18 mouse cellular contexts compared by ENCODE assay signal in the genomic region with DNA sequence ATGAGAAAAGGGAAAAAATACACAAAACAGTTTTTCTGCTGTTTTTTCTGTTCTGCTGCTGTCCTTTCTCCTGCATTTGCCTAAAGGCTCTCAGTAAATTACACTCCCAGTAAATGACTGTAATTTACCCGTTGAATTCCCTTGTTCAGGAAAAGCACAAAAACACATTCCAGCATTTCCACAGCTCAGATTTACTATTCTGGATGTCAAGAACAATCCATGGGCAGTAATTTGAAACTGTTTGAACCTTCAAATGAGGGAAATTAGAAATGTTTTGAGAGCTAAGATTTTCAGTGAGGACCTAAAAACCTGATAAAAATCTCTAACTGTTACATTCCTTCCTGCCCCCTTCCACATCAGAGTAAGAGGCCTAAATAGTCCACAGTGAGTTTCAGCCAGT.
DNase-seq lines count a peak whose midpoint lies in the region; ATAC-seq and TF ChIP-seq lines count a peak whose summit lies in the region.
"Had no signal": no experiment of that assay in that cellular context is flagged by ENCODE, and none has a peak within 500 bp of the region (broad histone marks: within the 10 kb centered on the region; RNA-seq: fewer than 3 reads in every experiment).

No protein-coding gene starts in this region.

- no peaks in the 10 kb centered on the region for H3K27me3 ChIP-seq in kidney, postnatal 0 days (ENCODE audit: insufficient read depth, low read length)
- no peaks in the 10 kb centered on the region for H3K27me3 ChIP-seq in stomach, embryonic 14.5 days (ENCODE audit: control insufficient read depth, insufficient read depth, low read length)
- no peaks in the 10 kb centered on the region for H3K27me3 ChIP-seq in stomach, postnatal 0 days (ENCODE audit: control insufficient read depth, insufficient read depth, low read length)
- H3K27me3 ChIP-seq: heart, embryonic 12.5 days; liver, embryonic 12.5 days; Patski; stomach, embryonic 15.5 days had no signal

- H3K4me1 ChIP-seq in kidney, postnatal 0 days (replicated peaks; ENCODE audit: insufficient read depth, low read length) = 0 out of 2 replicates have a peak, but pooled peaks cover 3% of the 10 kb centered on the region
- peaks cover 36% of the 10 kb centered on the region for H3K4me1 ChIP-seq in stomach, embryonic 14.5 days (ENCODE audit: control insufficient read depth, insufficient read depth, low read length)
- H3K4me1 ChIP-seq in stomach, postnatal 0 days (replicated peaks; ENCODE audit: control insufficient read depth, insufficient read depth) = 0 out of 2 replicates have a peak, but pooled peaks cover 3% of the 10 kb centered on the region

- no peak overlapping the region for H3K9ac ChIP-seq in kidney, postnatal 0 days (ENCODE audit: low read depth, low read length)
- H3K9ac ChIP-seq in stomach, embryonic 14.5 days (replicated peaks; ENCODE audit: low read depth, low read length) = no peak overlapping the region
- H3K9ac ChIP-seq in stomach, postnatal 0 days (ENCODE audit: low read length) = no peak overlapping the region
- H3K9ac ChIP-seq: heart, embryonic 12.5 days; liver, embryonic 12.5 days; stomach, embryonic 15.5 days had no signal

- WGBS in kidney, postnatal 0 days = 9% methylated on average over 1 of the region's 1 CpGs
- WGBS in stomach, embryonic 14.5 days = 7% methylated on average over 1 of the region's 1 CpGs
- WGBS in stomach, postnatal 0 days = 15% methylated on average over 1 of the region's 1 CpGs

- H3K27ac ChIP-seq in kidney, postnatal 0 days = no peak overlapping the region
- 0 out of 2 replicates have a peak overlapping the region, but pooled peaks have one; percentile 10 for H3K27ac ChIP-seq in stomach, embryonic 14.5 days (ENCODE audit: low read length)
- H3K27ac ChIP-seq in stomach, postnatal 0 days (replicated peaks) = no peak overlapping the region
- H3K27ac ChIP-seq: liver, embryonic 12.5 days; stomach, embryonic 15.5 days had no signal

- no peak for ATAC-seq in kidney, postnatal 0 days (replicated peaks; ENCODE audit: low FRiP score, low read depth)
- ATAC-seq in stomach, embryonic 14.5 days (ENCODE audit: insufficient number of reproducible peaks, insufficient read depth, low FRiP score, low read depth) = no peak
- no peak for ATAC-seq in stomach, postnatal 0 days (ENCODE audit: low FRiP score, low TSS enrichment)
- no peak for ATAC-seq in granulocyte monocyte progenitor cell, adult 5-6 weeks (replicated peaks; ENCODE audit: poor library complexity, severe bottlenecking)
- ATAC-seq: liver, embryonic 12.5 days; Patski had no signal

- H3K36me3 ChIP-seq in kidney, postnatal 0 days (ENCODE audit: insufficient read depth, low read length) = no peaks in the 10 kb centered on the region
- H3K36me3 ChIP-seq in stomach, embryonic 14.5 days (ENCODE audit: control insufficient read depth, insufficient read depth, low read length) = no peaks in the 10 kb centered on the region
- no peaks in the 10 kb centered on the region for H3K36me3 ChIP-seq in stomach, postnatal 0 days (ENCODE audit: control insufficient read depth, insufficient read depth, low read length)
- H3K36me3 ChIP-seq: heart, embryonic 12.5 days; liver, embryonic 12.5 days; stomach, embryonic 15.5 days had no signal

- no peak for TF ChIP-seq CTCF in kidney, postnatal 0 days (IDR thresholded peaks at IDR 0.05; ENCODE audit: low read depth)
- no peak for TF ChIP-seq CTCF in stomach, postnatal 0 days (IDR thresholded peaks at IDR 0.05; ENCODE audit: low read depth)

- no peaks in the 10 kb centered on the region for H3K9me3 ChIP-seq in kidney, postnatal 0 days (replicated peaks; ENCODE audit: low read length)
- no peaks in the 10 kb centered on the region for H3K9me3 ChIP-seq in stomach, embryonic 14.5 days (ENCODE audit: control insufficient read depth, low read depth, low read length)
- H3K9me3 ChIP-seq in stomach, postnatal 0 days (ENCODE audit: control insufficient read depth, low read length) = no peaks in the 10 kb centered on the region
- H3K9me3 ChIP-seq: heart, embryonic 12.5 days; liver, embryonic 12.5 days; stomach, embryonic 15.5 days had no signal

- peak; percentile 36 for DNase-seq in embryo, embryonic 11 days
- DNase-seq in embryo, embryonic 10 days (ENCODE audit: low spot score) = no peak
- DNase-seq in kidney, postnatal 0 days (ENCODE audit: low spot score) = peak; percentile 70
- no peak for DNase-seq in kidney, postnatal 4 days
- DNase-seq in stomach, postnatal 0 days (ENCODE audit: low spot score) = no peak
- DNase-seq in cerebellum, adult 11 months = no peak
- DNase-seq: cerebellum, adult 2 months; gastrocnemius, postnatal 36 days; heart, postnatal 4 days; kidney, adult 9 months; right cerebral cortex, postnatal 4 days; thymus, postnatal 14 days had no signal

- H3K4me3 ChIP-seq in kidney, postnatal 0 days (replicated peaks; ENCODE audit: low read depth, low read length) = no peak overlapping the region
- no peak overlapping the region for H3K4me3 ChIP-seq in stomach, embryonic 14.5 days (ENCODE audit: low read depth, low read length)
- no peak overlapping the region for H3K4me3 ChIP-seq in stomach, postnatal 0 days (ENCODE audit: low read depth, low read length)
- H3K4me3 ChIP-seq: heart, embryonic 12.5 days; liver, embryonic 12.5 days; stomach, embryonic 15.5 days had no signal

- TF ChIP-seq EP300 in stomach, postnatal 0 days (optimal IDR thresholded peaks at IDR 0.05) = no peak

- H3K4me2 ChIP-seq in kidney, postnatal 0 days (ENCODE audit: low read length) = no peak overlapping the region
- H3K4me2 ChIP-seq in stomach, embryonic 14.5 days (replicated peaks; ENCODE audit: low read depth, low read length) = no peak overlapping the region
- H3K4me2 ChIP-seq in stomach, postnatal 0 days (replicated peaks; ENCODE audit: low read depth) = no peak overlapping the region
- H3K4me2 ChIP-seq: heart, embryonic 12.5 days; liver, embryonic 12.5 days; stomach, embryonic 15.5 days had no signal

Comparison
In these comparisons a context has a peak if more than half of its experiments do, and no peak if none do; other contexts are left out.
1. DNase-seq: peak in embryo, embryonic 11 days (single experiment) and kidney, postnatal 0 days (single experiment); none in embryo, embryonic 10 days (single experiment), kidney, postnatal 4 days (0 of 2), stomach, postnatal 0 days (single experiment) and cerebellum, adult 11 months (single experiment).